Mouse (Mus musculus) cortical plate, adult 2 months (tissue): ENCODE measurements around the gene Ccser1.

Experiments
- CTCF ChIP-seq: fragments of 200-500 bp; IDR thresholded peaks from 2 replicates; pipeline ENCODE4 v1.5.1; 2011; ENCODE audit warnings: mild to moderate bottlenecking, control low read depth, low read length; ENCODE audit not compliant: insufficient read depth; ENCODE audit errors: extremely low read depth
- POLR2A ChIP-seq: fragments of 200-500 bp; IDR thresholded peaks from 2 replicates; pipeline ENCODE4 v1.6.1; 2011; ENCODE audit warnings: mild to moderate bottlenecking, low read length, control low read depth; ENCODE audit not compliant: insufficient read depth; ENCODE audit errors: extremely low read depth

DNA sequence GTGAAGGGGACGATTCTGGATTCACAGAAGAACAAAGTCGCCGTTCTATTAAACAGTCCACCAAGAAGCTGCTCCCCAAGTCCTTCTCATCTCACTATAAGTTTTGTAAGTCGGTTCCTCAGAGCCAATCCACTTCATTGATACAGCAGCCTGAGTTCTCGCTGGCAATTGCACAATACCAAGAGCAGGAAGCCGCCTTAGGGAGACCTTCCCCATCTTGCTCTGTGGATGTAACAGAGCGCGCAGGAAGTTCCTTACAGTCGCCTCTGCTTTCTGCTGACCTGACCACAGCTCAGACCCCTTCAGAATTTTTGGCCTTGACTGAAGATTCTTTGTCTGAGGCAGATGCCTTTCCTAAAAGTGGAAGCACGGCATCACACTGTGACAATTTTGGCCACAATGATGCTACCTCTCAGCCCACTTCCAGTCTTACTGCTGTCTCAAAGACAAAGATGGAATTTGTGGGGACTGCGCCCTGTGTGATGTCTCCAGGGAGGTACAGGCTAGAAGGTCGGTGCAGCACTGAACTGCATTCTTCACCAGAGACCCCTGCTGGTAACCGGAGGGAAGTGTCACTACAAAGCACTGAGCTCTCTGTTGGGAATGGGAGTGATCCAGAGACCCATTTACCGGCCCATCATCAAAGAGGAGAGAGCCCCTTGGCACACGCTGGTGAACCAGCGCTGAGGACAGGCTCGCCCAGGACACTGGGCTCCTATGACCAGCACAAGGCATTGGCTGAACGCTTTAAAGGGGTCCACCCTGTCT, 131.4 kb downstream of the Ccser1 start:
- TF ChIP-seq POLR2A (no peak), CTCF (no peak)
